Mouse (Mus musculus) intestine, embryonic 15.5 days (tissue): Measurements from ENCODE around the gene Padi1. TPM values are rescaled to one million over a fixed set of nuclear protein-coding genes. Genes with fewer than 3 reads are reported as not detected.

Experiments
- ATAC-seq: fragments of 200-750 bp; cut with Nextera tagmentation; 2 replicates; pipeline ENCODE4 v1.8.0; 2017; ENCODE audit warnings: moderate TSS enrichment, moderate library complexity
- H3K27ac ChIP-seq: fragments of 300-500 bp; sonication (generic); 2 replicates; pipeline ENCODE4 v1.5.1; 2015; ENCODE audit warnings: mild to moderate bottlenecking, inconsistent platforms
- H3K27me3 ChIP-seq: fragments of 300-500 bp; sonication (generic); replicated peaks from 2 replicates; pipeline ENCODE4 v1.6.1; 2015; ENCODE audit warnings: inconsistent platforms
- H3K36me3 ChIP-seq: fragments of 300-500 bp; sonication (generic); 2 replicates; pipeline ENCODE4 v1.6.1; 2015; ENCODE audit warnings: inconsistent platforms
- H3K4me1 ChIP-seq: fragments of 300-500 bp; sonication (generic); replicated peaks from 2 replicates; pipeline ENCODE4 v1.6.1; 2015; ENCODE audit warnings: inconsistent platforms
- H3K4me2 ChIP-seq: fragments of 300-500 bp; sonication (generic); replicated peaks from 2 replicates; pipeline ENCODE4 v1.6.1; 2015; ENCODE audit warnings: mild to moderate bottlenecking, inconsistent platforms
- H3K4me3 ChIP-seq: fragments of 300-500 bp; sonication (generic); replicated peaks from 2 replicates; pipeline ENCODE4 v1.5.1; 2015; ENCODE audit warnings: inconsistent platforms
- H3K9ac ChIP-seq: fragments of 300-500 bp; sonication (generic); 2 replicates; pipeline ENCODE4 v1.6.1; 2015; ENCODE audit warnings: inconsistent platforms
- H3K9me3 ChIP-seq: fragments of 300-500 bp; sonication (generic); 2 replicates; pipeline ENCODE4 v1.6.1; 2016; ENCODE audit warnings: inconsistent platforms
- WGBS: fragments of 180-500 bp; shearing (Covaris S2); methylation state at CpG from one replicate; pipeline ENCODE4 v1.1.7; 2015; 5-methylcytosine and 5-hydroxymethylcytosine counted together
- polyA plus RNA-seq: library from polyadenylated mRNA; unstranded; fragments of >200 nt; fragmentation: Nextera tagmentation; extraction: Ambion mirVana; gene quantifications from 2 replicates; pipeline ENCODE4 v1.2.1, GENCODE M21; 2015

Gene Padi1
- polyA plus RNA-seq, 1 experiment from 2014 or later = 0.19 TPM

DNA sequence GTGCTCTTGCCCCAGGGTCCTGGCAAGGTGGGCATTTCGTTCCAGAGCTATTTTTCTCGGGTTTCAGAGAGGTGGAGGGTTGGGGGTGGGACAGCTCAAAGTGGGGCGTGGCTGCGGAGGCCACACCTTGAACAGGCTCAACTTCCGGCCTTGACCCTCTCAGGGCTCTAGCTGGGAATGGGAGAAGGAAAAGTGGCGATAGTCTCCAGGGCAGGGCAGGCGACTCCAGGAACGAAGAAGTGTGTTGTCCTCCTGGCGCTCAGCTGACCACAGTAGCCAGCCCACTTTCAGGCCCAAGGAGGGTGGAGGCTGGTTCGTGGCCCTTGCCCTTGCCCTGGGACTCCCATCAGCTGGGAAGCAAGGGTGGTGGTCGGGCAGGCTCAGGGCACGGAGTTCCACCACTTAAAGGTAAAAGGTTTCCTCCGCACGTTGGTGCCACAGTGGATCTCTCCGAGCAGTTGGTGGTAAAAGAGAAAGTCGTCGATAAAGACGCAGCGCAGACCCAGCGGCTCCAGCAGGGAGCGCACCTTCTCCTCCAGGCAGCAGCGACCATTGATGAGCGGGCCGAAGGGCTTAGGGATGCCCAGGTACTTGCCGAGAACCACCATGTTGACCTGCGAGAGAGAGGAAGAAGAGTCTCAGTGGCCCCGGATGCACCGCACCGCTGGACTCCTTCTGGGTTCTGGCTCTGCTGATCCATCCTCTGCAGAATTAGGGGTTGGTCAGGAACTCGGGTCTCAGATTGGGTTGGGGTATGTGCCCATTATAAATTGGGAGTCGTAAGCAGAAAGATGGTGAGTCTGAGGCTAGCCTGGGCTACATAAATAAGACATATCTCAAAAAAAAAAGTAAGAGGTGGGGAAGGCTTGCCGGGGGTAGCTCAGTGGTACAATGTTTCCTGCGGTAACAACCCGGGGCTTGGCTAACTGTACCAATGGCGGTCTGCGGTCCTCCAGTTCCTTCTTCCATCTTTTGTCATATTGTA lies 31.0 kb downstream of the Padi1 start:
- Histone ChIP-seq H3K4me1 (peaks cover 26% of the 10 kb centered on the region), H3K36me3 (no peaks in the 10 kb centered on the region), H3K27me3 (no peaks in the 10 kb centered on the region), H3K4me2 (peak overlapping the region; percentile 67), H3K4me3 (peak overlapping the region; percentile 35), H3K9me3 (no peaks in the 10 kb centered on the region), H3K9ac (no peak overlapping the region), H3K27ac (no peak overlapping the region)
- 26% methylated on average over 36 of the region's 36 CpGs for WGBS
- ATAC-seq = peak; percentile 57

DNA sequence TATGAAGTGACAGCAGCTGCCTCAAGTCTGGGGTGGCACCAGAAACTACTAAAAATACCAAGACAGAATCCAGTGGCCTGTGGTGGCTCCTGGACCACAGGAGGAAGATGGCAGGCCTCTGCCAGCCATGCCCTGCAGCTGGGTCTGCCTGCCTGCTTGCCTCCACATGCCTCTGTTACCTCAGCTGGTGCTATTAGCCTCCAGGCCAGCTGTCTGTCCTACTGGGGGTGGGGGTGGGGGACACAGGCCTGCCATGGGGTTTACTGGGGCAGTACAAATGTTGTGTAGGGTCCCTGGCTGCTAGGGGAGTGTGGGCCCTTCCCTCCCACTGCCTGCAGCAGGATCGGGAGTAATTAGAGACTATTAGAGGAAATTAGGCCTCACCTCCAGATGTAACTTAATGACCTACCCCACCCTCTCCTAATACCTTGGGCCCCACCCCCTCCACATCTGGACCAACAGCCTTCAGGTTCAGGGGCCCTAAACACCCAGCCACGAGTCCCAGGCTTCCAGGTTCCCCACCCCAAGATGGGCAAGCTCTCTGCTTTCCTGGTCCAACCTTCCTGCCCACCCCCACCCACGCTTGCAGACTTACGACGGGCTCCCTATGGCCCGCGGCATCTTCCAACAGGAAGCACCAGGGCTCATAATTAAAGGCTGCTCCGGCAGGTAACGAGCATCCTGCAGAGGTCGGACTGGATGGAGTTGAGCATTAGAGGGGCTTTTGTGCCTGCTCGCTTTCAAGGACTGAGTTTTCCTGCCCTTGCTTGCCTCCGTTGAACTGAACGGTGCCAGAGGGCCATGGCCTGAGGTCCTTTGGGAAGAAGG lies 32.0 kb downstream of the Padi1 start:
- no peaks in the 10 kb centered on the region for H3K36me3 ChIP-seq
- no peak for ATAC-seq
- 24% methylated on average over 13 of the region's 13 CpGs for WGBS
- H3K27me3 ChIP-seq = no peaks in the 10 kb centered on the region; the same call in 1 of the 2 replicates
- peak overlapping the region; percentile 67 for H3K4me2 ChIP-seq
- H3K4me1 ChIP-seq = peaks cover 26% of the 10 kb centered on the region
- peak overlapping the region; percentile 35 for H3K4me3 ChIP-seq
- no peak overlapping the region for H3K9ac ChIP-seq
- no peak overlapping the region for H3K27ac ChIP-seq
- H3K9me3 ChIP-seq = no peaks in the 10 kb centered on the region

DNA sequence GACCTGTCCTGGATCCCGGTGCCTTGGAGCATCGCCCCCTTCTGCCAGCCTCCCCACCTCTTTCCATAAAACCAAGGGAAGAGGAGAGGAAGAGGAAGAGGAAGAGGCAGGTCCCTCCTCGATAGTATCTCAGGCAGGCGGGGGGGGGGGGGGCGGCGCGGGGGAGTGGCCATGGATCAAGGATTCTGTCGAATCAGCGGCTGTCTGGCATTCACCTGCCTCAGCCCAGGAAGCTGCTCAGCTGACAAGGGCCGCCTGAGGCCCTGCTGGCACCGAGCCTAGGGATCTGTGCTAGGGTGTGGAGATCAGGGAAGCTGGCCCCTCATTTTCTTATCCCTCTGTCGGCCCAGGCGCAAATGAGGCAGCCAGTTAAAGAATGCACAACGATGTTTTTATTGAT lies 33.0 kb downstream of the Padi1 start:
- H3K4me1 ChIP-seq = peaks cover 26% of the 10 kb centered on the region
- H3K9ac ChIP-seq = no peak overlapping the region
- peak; percentile 50 for ATAC-seq
- H3K4me2 ChIP-seq = no peak overlapping the region
- H3K27ac ChIP-seq = no peak overlapping the region
- no peaks in the 10 kb centered on the region; the same call in 1 of the 2 replicates for H3K27me3 ChIP-seq
- H3K4me3 ChIP-seq = no peak overlapping the region
- whole genome bisulfite sequencing = 22% methylated on average over 11 of the region's 14 CpGs
- H3K36me3 ChIP-seq = no peaks in the 10 kb centered on the region
- no peaks in the 10 kb centered on the region for H3K9me3 ChIP-seq

- Histone ChIP-seq H3K36me3 (no peaks in the 10 kb centered on the region), H3K9ac (no peak overlapping the region), H3K9me3 (no peaks in the 10 kb centered on the region), H3K4me2 (no peak overlapping the region), H3K4me1 (peaks cover 26% of the 10 kb centered on the region), H3K27me3 (no peaks in the 10 kb centered on the region; the same call in 1 of the 2 replicates), H3K4me3 (no peak overlapping the region), H3K27ac (no peak overlapping the region)
- no peak for ATAC-seq
- 52% methylated on average over 8 of the region's 8 CpGs for WGBS
Observed at GRCm38 (mm10) chr4:140812191-140812590, 33.4 kb downstream of the Padi1 start.

DNA sequence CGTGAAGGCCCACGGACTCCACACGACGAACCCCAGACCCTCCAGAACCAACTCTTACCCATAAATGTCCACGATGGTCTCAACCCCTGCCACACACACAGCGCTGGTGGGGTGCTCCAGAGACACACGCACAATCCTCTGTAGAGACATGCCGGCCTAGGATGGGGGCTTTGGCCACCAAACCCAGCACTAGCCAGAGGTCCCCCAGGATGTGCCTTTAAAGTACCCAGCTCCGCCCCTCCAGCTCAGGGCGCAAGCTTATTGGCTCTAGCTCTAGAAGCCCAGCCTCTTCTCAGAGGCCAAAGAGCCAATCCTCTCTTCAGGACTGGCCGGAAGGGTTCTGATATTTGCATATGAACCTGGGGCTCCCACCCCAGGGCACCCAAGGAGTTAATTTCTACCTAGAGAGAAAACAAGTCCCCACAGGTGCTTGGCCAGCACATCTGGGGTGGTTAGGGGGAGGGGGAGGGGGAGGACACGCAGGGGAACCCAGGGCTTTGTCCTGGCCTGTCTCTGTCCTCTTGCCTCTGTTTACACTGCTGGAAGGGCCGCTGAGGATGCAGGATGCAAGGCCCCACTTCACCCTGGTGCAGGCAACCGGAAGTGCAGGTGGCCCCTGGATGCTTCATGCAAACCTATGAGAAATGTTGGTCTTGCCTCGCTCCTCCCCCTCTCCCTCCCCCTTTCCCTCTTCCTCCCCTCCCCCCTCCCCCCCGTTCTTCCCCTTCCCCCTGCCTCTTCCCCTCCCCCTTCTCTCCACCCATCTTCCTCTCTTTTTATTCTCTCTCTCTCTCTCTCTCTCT lies 34.9 kb downstream of the Padi1 start, which contains the start of gene Padi3:
Padi3 (minus strand) TSS at position 191 of the 803 bp plus-strand sequence.
- ATAC-seq = no peak
- no peaks in the 10 kb centered on the region for H3K9me3 ChIP-seq
- WGBS = 65% methylated on average over 16 of the region's 16 CpGs
- H3K4me3 ChIP-seq = no peak within 1 kb of the TSS
- H3K27ac ChIP-seq = no peak within 1 kb of the TSS
- no peak within 1 kb of the TSS for H3K4me2 ChIP-seq
- H3K9ac ChIP-seq = no peak within 1 kb of the TSS
- H3K36me3 ChIP-seq = no peaks in the 10 kb centered on the region
- no peaks in the 10 kb centered on the region; the same call in 1 of the 2 replicates for H3K27me3 ChIP-seq
- peaks cover 18% of the 10 kb centered on the region; the same call in 1 of the 2 replicates for H3K4me1 ChIP-seq

- Histone ChIP-seq H3K9me3 (no peaks in the 10 kb centered on the region), H3K36me3 (no peaks in the 10 kb centered on the region), H3K4me1 (peaks cover 15% of the 10 kb centered on the region; the same call in 1 of the 2 replicates), H3K27me3 (no peaks in the 10 kb centered on the region; the same call in 1 of the 2 replicates), H3K4me3 (no peak overlapping the region), H3K9ac (no peak overlapping the region), H3K27ac (no peak overlapping the region), H3K4me2 (no peak overlapping the region)
- WGBS = 72% methylated on average over 8 of the region's 8 CpGs
- ATAC-seq = no peak
Observed at GRCm38 (mm10) chr4:140809118-140809517, 36.5 kb downstream of the Padi1 start.

- H3K4me2 ChIP-seq = no peak overlapping the region
- no peak overlapping the region for H3K9ac ChIP-seq
- WGBS = 68% methylated on average over 9 of the region's 9 CpGs
- H3K27me3 ChIP-seq = no peaks in the 10 kb centered on the region; the same call in 1 of the 2 replicates
- H3K9me3 ChIP-seq = no peaks in the 10 kb centered on the region
- H3K36me3 ChIP-seq = no peaks in the 10 kb centered on the region
- H3K27ac ChIP-seq = no peak overlapping the region
- no peak for ATAC-seq
- no peaks in the 10 kb centered on the region for H3K4me1 ChIP-seq
- no peak overlapping the region for H3K4me3 ChIP-seq
Observed at GRCm38 (mm10) chr4:140804601-140805000, 41.0 kb downstream of the Padi1 start.

GRCm38 (mm10) chr4:140801364-140801763 lies 44.2 kb downstream of the Padi1 start:
- Histone ChIP-seq H3K9ac (no peak overlapping the region), H3K27me3 (no peaks in the 10 kb centered on the region), H3K36me3 (no peaks in the 10 kb centered on the region), H3K4me2 (no peak overlapping the region), H3K9me3 (no peaks in the 10 kb centered on the region), H3K4me3 (no peak overlapping the region), H3K27ac (no peak overlapping the region), H3K4me1 (no peaks in the 10 kb centered on the region)
- ATAC-seq = peak; percentile 71
- 59% methylated on average over 3 of the region's 3 CpGs for WGBS

- H3K4me2 ChIP-seq = no peak overlapping the region
- H3K9me3 ChIP-seq = no peaks in the 10 kb centered on the region
- no peak overlapping the region for H3K9ac ChIP-seq
- no peaks in the 10 kb centered on the region; the same call in 1 of the 2 replicates for H3K4me1 ChIP-seq
- no peak for ATAC-seq
- H3K36me3 ChIP-seq = no peaks in the 10 kb centered on the region
- WGBS = 79% methylated on average over 3 of the region's 3 CpGs
- H3K4me3 ChIP-seq = no peak overlapping the region
- no peak overlapping the region for H3K27ac ChIP-seq
- H3K27me3 ChIP-seq = no peaks in the 10 kb centered on the region
Observed at GRCm38 (mm10) chr4:140796786-140797185, 48.8 kb downstream of the Padi1 start.

GRCm38 (mm10) chr4:140794678-140795077 lies 50.9 kb downstream of the Padi1 start:
- Histone ChIP-seq H3K27ac (no peak overlapping the region), H3K9me3 (no peaks in the 10 kb centered on the region), H3K4me3 (no peak overlapping the region), H3K27me3 (no peaks in the 10 kb centered on the region), H3K9ac (no peak overlapping the region), H3K36me3 (no peaks in the 10 kb centered on the region), H3K4me1 (peaks cover 7% of the 10 kb centered on the region; the same call in 1 of the 2 replicates), H3K4me2 (no peak overlapping the region)
- ATAC-seq = no peak
- 77% methylated on average over 9 of the region's 9 CpGs for WGBS

- Histone ChIP-seq H3K9me3 (no peaks in the 10 kb centered on the region), H3K27ac (no peak overlapping the region), H3K4me3 (no peak overlapping the region), H3K4me1 (peaks cover 8% of the 10 kb centered on the region; the same call in 1 of the 2 replicates), H3K9ac (no peak overlapping the region), H3K27me3 (no peaks in the 10 kb centered on the region), H3K36me3 (no peaks in the 10 kb centered on the region), H3K4me2 (no peak overlapping the region)
- 67% methylated on average over 9 of the region's 9 CpGs for WGBS
- no peak for ATAC-seq
Observed at GRCm38 (mm10) chr4:140793795-140794194, 51.8 kb downstream of the Padi1 start.
